Mouse (Mus musculus): ENCODE measurements around the gene Birc5. TPM values are rescaled to one million over a fixed set of nuclear protein-coding genes. Genes with fewer than 3 reads are reported as not detected.

The Birc5 gene
- polyA plus RNA-seq, 1 experiment from 2014 or later, result 373 TPM

DNA sequence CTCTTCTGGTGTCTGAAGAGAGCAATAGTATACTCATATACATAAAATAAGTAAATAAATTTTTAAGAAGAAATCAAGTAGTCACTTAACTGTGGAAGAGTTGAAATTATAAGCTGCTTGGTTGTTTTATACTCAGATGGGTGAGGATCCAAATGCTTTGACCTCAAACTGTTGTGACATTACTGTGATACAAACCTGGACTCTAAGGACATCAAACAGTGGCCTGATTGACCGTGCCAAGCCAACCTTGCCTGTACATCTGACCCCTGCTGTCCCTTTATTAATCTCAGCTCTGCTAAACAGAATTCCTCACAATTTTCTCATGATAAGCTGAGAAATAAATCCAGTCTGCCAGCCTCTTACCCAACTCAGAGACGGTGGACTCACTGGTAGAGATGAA is 3.4 kb upstream of the Birc5 start:
- no peak for ATAC-seq
- WGBS (ENCODE audit: insufficient replicate concordance), result 58% methylated on average over 2 of the region's 2 CpGs
- Histone ChIP-seq H3K27ac (no peak overlapping the region), H3K36me3 (peaks cover 5% of the 10 kb centered on the region), H3K4me2 (no peak overlapping the region), H3K9ac (no peak overlapping the region), H3K4me1 (peaks cover 44% of the 10 kb centered on the region), H3K27me3 (replicated peaks) (no peaks in the 10 kb centered on the region), H3K4me3 (no peak overlapping the region), H3K9me3 (replicated peaks) (no peaks in the 10 kb centered on the region)

DNA sequence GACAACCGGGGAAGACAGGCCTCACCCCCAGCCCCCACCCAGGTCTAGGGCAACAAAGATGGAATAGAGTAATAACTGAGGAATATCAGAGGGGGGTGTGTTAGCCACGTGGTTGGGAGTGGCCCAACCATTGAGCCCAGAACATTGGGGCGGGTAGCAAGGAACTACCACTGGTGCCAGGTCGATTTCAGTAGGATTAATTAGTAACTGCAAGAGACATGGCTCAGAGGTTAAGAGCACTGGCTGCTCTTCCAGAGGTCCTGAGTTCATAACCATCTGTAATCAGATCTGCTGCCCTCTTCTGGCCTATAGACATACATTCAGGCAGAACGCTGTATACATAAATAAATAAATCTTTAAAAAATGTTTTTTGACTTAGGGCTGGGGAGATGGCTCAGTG is 2.4 kb upstream of the Birc5 start:
- H3K27me3 ChIP-seq (replicated peaks), result no peaks in the 10 kb centered on the region
- H3K9ac ChIP-seq, result no peak overlapping the region
- peaks cover 45% of the 10 kb centered on the region for H3K4me1 ChIP-seq
- H3K36me3 ChIP-seq, result peaks cover 14% of the 10 kb centered on the region
- 48% methylated on average over 5 of the region's 5 CpGs for WGBS (ENCODE audit: insufficient replicate concordance)
- no peak for ATAC-seq
- H3K27ac ChIP-seq, result peak overlapping the region; percentile 62; the same call in 1 of the 2 replicates
- H3K9me3 ChIP-seq (replicated peaks), result no peaks in the 10 kb centered on the region
- no peak overlapping the region for H3K4me2 ChIP-seq
- H3K4me3 ChIP-seq, result no peak overlapping the region

DNA sequence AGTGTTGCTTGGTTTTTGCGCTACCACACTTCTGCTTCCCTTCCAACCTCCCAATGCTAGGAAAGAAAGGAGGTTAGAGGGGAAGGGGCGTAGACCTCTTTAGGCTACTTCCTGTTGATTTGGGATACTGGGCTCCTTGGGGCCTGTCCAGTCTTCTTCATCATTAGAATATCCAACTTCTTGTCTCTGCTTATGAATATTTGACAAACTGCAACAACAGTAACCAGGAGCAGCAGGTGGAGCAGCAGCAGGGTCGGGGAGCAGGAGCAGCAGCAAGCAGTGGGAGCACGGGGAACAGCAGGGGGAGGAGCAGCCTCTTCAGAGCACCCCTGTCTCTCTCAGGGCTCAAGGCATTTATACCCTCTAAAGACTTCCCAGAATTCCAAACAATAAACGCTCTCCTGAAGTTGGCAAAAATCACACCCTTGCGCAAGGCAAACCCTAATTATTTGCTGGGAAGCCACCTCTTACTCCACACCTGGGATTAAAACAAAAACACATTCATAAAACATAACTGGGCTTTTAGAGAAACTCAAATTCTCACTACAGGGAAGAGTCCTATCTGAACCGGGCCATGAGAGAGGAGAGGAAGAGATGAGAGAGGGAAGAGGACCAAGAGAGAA is 1.3 kb upstream of the Birc5 start:
- Histone ChIP-seq H3K9me3 (replicated peaks) (no peaks in the 10 kb centered on the region), H3K4me2 (peak overlapping the region; percentile 87), H3K36me3 (peaks cover 24% of the 10 kb centered on the region), H3K27me3 (replicated peaks) (no peaks in the 10 kb centered on the region), H3K27ac (peak overlapping the region; percentile 91), H3K9ac (peak overlapping the region; percentile 92), H3K4me3 (peak overlapping the region; percentile 87), H3K4me1 (peaks cover 53% of the 10 kb centered on the region)
- 65% methylated on average over 7 of the region's 7 CpGs for WGBS (ENCODE audit: insufficient replicate concordance)
- no peak for ATAC-seq

DNA sequence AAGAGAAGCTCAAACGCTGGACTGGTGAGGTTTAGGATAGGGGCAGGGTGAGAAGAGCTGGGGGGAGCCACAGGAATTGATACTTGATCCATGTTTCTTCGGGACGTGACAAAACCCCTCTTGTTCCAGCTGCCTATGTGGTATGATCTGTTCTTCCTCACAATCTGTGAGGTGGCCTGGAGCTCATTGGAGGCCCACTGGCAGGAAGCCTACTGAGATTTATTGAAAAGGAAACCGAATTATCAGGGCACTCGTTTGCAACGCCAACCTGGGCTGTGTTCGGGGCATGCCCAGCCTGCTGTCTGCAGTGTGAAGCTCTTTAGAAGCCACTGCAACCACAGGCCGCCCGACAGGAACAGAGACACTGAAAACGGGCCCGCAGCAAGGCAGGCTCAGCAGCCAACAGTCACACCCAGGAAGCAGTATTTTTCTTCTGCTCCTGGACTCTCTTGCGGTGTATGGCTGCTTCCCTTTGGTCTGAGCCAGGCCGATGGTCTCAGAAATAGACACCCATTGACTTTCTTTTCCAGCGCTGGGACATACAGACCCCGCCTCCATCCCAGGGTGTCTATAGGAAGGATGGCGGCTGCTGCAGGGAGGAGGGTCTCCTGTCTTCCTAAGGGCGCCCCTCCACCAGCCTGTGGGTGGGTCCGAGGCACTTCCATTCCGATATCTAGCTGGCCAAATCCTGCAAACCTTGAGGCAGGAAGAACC is 623 bp upstream of the Birc5 start:
- Histone ChIP-seq H3K36me3 (peaks cover 31% of the 10 kb centered on the region), H3K4me1 (peaks cover 53% of the 10 kb centered on the region), H3K9me3 (replicated peaks) (no peaks in the 10 kb centered on the region), H3K9ac (peak overlapping the region; percentile 92), H3K27me3 (replicated peaks) (no peaks in the 10 kb centered on the region), H3K27ac (peak overlapping the region; percentile 91), H3K4me2 (peak overlapping the region; percentile 87), H3K4me3 (peak overlapping the region; percentile 87)
- 8% methylated on average over 19 of the region's 19 CpGs for WGBS (ENCODE audit: insufficient replicate concordance)
- ATAC-seq, result peak; percentile 53

DNA sequence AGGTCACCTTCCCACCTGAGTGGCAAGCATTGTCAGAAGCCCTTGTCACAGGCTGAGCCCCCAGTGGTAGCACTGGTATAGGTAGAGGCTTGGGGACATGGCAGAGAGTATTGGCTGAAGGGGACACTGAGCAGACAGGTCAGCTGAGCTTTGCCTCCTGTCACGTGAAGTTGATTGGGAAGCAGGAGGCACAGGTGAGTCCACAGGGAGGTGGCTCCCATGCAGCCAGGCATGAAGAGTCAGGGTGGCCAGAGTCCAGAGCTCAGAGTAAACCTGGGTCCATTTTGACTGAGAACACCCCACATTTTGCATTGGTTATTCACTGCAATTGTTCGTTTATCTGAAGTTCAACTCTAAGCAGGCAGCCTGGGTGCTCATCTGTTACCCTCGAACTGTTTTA is 3.8 kb downstream of the Birc5 start:
- Histone ChIP-seq H3K4me2 (no peak overlapping the region), H3K9me3 (replicated peaks) (no peaks in the 10 kb centered on the region; the same call in 1 of the 2 replicates), H3K4me3 (no peak overlapping the region), H3K27ac (no peak overlapping the region), H3K9ac (no peak overlapping the region), H3K36me3 (peaks cover 75% of the 10 kb centered on the region), H3K4me1 (peaks cover 33% of the 10 kb centered on the region), H3K27me3 (replicated peaks) (no peaks in the 10 kb centered on the region)
- ATAC-seq, result no peak
- 87% methylated on average over 3 of the region's 3 CpGs for WGBS (ENCODE audit: insufficient replicate concordance)

DNA sequence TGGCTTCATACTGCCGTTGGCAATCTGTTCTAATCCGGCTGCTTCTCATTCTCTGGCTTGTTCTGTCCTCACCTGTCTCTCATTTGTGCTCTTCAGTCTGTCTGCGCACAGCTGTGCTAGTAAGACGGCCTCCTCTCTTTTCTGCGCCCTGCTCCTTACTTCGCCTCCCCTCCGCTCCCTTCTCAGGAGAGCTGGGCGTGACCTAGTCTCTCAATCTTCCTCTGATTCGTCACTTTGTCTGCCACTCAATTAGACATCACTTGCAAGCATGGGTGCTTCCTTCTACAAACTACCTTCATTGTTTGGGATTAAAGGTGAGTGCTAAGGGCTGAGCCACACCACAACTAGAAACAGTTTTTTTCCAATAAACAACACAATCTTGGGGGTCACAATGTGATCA is 5.2 kb downstream of the Birc5 start:
- peaks cover 24% of the 10 kb centered on the region for H3K4me1 ChIP-seq
- no peak overlapping the region for H3K4me3 ChIP-seq
- peaks cover 84% of the 10 kb centered on the region for H3K36me3 ChIP-seq
- H3K9ac ChIP-seq, result no peak overlapping the region
- WGBS (ENCODE audit: insufficient replicate concordance), result 86% methylated on average over 9 of the region's 9 CpGs
- no peak overlapping the region for H3K4me2 ChIP-seq
- no peak overlapping the region for H3K27ac ChIP-seq
- ATAC-seq, result no peak
- no peaks in the 10 kb centered on the region; the same call in 1 of the 2 replicates for H3K9me3 ChIP-seq (replicated peaks)
- H3K27me3 ChIP-seq (replicated peaks), result peaks cover 12% of the 10 kb centered on the region

DNA sequence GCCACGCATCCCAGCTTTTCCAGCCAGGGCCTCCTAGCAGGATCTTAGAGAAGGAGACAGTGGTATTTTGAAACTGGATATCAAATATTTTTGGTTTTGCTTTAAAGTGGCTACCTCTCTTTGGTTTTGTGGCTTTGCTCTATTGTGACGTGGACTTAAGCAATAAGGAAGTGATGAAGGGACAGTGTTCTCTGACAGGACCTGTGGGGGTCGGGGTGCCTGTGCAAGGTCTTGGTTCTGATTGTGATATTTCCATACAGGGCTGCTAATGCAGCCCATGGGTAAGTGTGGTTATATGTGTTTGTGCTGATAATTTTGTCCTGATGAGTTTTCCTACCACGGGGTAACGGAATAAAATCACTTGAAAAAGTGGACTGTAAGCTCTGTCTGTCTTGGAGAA is 6.3 kb downstream of the Birc5 start:
- no peaks in the 10 kb centered on the region; the same call in 1 of the 2 replicates for H3K9me3 ChIP-seq (replicated peaks)
- H3K27me3 ChIP-seq (replicated peaks), result peaks cover 23% of the 10 kb centered on the region
- WGBS (ENCODE audit: insufficient replicate concordance), result 86% methylated on average over 5 of the region's 5 CpGs
- H3K36me3 ChIP-seq, result peaks cover 81% of the 10 kb centered on the region
- peaks cover 21% of the 10 kb centered on the region for H3K4me1 ChIP-seq
- ATAC-seq, result no peak
- no peak overlapping the region for H3K9ac ChIP-seq
- no peak overlapping the region for H3K4me3 ChIP-seq
- no peak overlapping the region for H3K27ac ChIP-seq
- H3K4me2 ChIP-seq, result no peak overlapping the region

DNA sequence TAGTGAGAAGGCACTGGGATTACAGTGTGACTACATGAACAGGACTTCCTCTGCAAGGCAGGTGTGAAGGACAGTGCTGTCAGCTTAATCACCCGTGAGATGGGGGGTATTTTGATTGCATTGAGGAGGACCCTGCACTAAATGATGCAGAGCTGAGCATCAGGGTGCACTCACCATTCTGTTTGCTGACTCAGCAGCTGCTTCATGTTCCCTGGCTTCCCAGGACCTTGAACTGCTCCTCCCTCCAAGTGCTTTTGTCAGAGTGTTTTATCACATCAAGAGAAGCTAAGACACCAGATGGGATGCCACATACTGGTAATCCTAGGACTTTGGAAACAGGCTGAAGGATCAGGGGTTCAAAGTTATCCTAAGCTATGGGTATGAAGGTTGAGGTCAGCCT is 6.9 kb downstream of the Birc5 start:
- H3K27me3 ChIP-seq (replicated peaks), result peaks cover 29% of the 10 kb centered on the region
- no peaks in the 10 kb centered on the region; the same call in 1 of the 2 replicates for H3K9me3 ChIP-seq (replicated peaks)
- no peak for ATAC-seq
- H3K36me3 ChIP-seq, result peaks cover 77% of the 10 kb centered on the region
- H3K4me1 ChIP-seq, result peaks cover 19% of the 10 kb centered on the region
- 77% methylated on average over 1 of the region's 1 CpGs for WGBS (ENCODE audit: insufficient replicate concordance)
- no peak overlapping the region for H3K27ac ChIP-seq
- H3K9ac ChIP-seq, result no peak overlapping the region
- no peak overlapping the region for H3K4me2 ChIP-seq
- H3K4me3 ChIP-seq, result no peak overlapping the region

DNA sequence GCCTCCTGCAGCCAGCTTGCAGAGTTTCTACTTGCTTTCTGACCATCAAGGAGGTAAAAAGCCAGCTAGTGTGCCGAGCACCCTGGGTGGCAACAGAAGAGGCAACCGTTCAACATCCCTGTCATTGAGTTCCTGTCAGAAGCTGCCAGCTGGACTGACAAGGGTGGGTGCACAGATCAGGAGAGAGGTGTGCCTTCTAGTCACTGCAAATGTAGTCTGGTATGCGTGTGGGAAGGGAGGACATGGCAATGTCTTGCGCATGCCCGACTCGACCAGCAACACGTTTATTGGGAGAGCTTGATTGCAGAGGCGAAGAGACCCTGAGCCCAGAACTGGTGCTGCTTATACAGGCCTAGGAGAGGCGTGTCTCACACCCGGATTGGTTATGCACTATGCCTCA is 8.4 kb downstream of the Birc5 start:
- Histone ChIP-seq H3K9me3 (replicated peaks) (no peaks in the 10 kb centered on the region; the same call in 1 of the 2 replicates), H3K4me2 (no peak overlapping the region), H3K4me3 (no peak overlapping the region), H3K9ac (no peak overlapping the region), H3K27me3 (replicated peaks) (peaks cover 44% of the 10 kb centered on the region), H3K27ac (no peak overlapping the region), H3K36me3 (peaks cover 62% of the 10 kb centered on the region), H3K4me1 (0 out of 2 replicates have a peak, but pooled peaks cover 4% of the 10 kb centered on the region)
- no peak for ATAC-seq
- 89% methylated on average over 10 of the region's 10 CpGs for WGBS (ENCODE audit: insufficient replicate concordance)

DNA sequence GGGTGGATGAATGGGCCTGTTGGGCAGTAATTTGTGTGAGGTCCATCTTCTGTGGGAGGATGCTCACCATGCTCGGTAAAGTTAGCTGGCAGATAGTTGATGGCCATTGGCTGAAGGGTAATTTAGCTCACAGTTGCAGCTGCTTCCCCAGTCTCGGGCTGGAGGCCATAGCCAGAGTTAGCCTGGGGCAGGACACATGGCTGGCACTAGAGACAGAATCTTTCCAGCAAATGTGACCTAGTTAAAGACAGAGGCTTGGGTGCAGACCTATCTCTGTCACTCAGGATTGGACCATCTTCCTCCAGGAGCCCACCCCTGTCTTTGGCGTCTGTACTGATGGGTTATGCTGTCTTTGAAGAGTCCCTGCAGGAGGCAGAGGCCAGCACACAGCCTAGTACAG is 9.3 kb downstream of the Birc5 start:
- H3K4me3 ChIP-seq, result no peak overlapping the region

DNA sequence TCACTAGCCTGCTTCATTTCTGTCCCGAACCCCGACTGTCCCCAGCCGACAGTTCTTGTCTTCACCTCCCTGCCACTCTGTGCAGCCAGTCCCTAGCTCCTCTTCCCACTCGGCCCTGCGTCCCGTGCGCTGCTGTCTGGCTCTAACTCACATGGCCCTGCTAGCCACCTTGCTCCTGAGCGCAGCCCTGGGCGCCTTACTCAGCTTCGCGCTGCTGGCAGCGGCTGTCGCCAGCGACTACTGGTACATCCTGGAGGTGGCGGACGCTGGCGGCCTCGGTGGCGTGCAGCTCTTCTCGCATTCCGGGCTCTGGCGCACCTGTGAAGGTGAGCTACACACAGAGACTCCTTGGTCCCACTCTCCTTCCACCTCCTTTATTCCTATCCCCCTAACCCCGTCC is 11.6 kb downstream of the Birc5 start, which contains the start of gene Tmem235:
Gene Tmem235 (plus strand): TSS at position 152 of the 400 bp plus-strand sequence.
- H3K4me3 ChIP-seq, result no peak within 1 kb of the TSS
- H3K9me3 ChIP-seq (replicated peaks), result no peaks in the 10 kb centered on the region; the same call in 1 of the 2 replicates
- 5% methylated on average over 23 of the region's 23 CpGs for WGBS (ENCODE audit: insufficient replicate concordance)
- peak within 1 kb of the TSS; percentile 19; the same call in 1 of the 2 replicates for H3K4me2 ChIP-seq
- peaks cover 72% of the 10 kb centered on the region for H3K27me3 ChIP-seq (replicated peaks)
- H3K36me3 ChIP-seq, result peaks cover 30% of the 10 kb centered on the region
- no peak within 1 kb of the TSS for H3K9ac ChIP-seq
- no peak for ATAC-seq
- no peak within 1 kb of the TSS for H3K27ac ChIP-seq
- H3K4me1 ChIP-seq, result 0 out of 2 replicates have a peak, but pooled peaks cover 4% of the 10 kb centered on the region

More for the DNA sequence above, 9.3 kb downstream of the Birc5 start:
- 58% methylated on average over 3 of the region's 3 CpGs for WGBS (ENCODE audit: insufficient replicate concordance)
- H3K9me3 ChIP-seq (replicated peaks), result no peaks in the 10 kb centered on the region; the same call in 1 of the 2 replicates
- peaks cover 53% of the 10 kb centered on the region for H3K27me3 ChIP-seq (replicated peaks)
- ATAC-seq, result no peak
- peaks cover 52% of the 10 kb centered on the region for H3K36me3 ChIP-seq
- no peak overlapping the region for H3K4me2 ChIP-seq
- H3K9ac ChIP-seq, result no peak overlapping the region
- peak overlapping the region; percentile 2; the same call in 1 of the 2 replicates for H3K27ac ChIP-seq
- 0 out of 2 replicates have a peak, but pooled peaks cover 4% of the 10 kb centered on the region for H3K4me1 ChIP-seq

DNA sequence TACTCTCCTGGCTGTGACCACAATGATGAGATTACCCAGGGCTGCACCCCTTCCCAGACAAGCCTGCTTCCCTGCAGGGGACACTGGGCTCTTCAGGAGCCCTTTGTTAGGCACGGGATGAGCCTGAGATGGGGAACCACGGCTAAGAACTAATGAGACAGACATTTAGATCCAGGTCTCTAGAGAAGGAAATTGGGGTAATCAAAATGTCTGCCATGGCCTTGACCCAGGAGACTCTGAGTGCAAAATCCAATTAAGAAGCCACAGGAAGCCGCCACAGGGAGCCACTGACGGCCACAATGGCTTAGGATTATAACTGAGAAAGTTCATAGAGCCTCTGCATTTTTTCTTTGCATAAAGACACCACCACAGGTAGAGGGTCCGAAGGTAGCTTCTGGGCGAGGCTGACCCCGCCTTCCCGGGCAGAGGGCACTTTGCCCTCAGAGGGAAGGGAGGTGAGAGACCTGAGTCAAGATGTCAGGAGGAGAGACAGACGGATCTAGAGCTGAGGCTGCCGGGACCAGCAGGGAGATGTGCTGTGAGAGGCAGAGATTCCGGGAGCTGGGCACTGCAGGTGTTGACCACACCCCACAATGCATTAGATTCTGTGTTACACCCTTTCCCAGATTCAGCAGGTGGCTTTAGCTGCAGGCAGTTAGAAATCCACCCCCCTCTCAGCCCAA is 14.3 kb downstream of the Birc5 start:
- Histone ChIP-seq H3K4me2 (no peak overlapping the region), H3K36me3 (peaks cover 5% of the 10 kb centered on the region; the same call in 1 of the 2 replicates), H3K9ac (no peak overlapping the region), H3K27me3 (replicated peaks) (peaks cover 76% of the 10 kb centered on the region), H3K4me3 (no peak overlapping the region), H3K4me1 (0 out of 2 replicates have a peak, but pooled peaks cover 4% of the 10 kb centered on the region), H3K27ac (no peak overlapping the region), H3K9me3 (replicated peaks) (no peaks in the 10 kb centered on the region)
- ATAC-seq, result no peak
- WGBS (ENCODE audit: insufficient replicate concordance), result 34% methylated on average over 11 of the region's 11 CpGs
